Mouse (Mus musculus): ENCODE measurements around the gene Rbm6. TPM values are rescaled to one million over a fixed set of nuclear protein-coding genes. Genes with fewer than 3 reads are reported as not detected.

Rbm6 gene
- total and polyA plus RNA-seq, 3 experiments = 55.7 to 521 (median 55.8) TPM

GRCm38 (mm10) chr9:107770374-107771290, 102.4 kb downstream of the Rbm6 start, which contains the start of gene Rbm5:
TSS of gene Rbm5 (minus strand) at chr9:107770996.
- Histone ChIP-seq H3K4me3 (ENCODE audit: control insufficient read depth in 1 of 2, insufficient read depth in 1 of 2, low read depth in 2 of 2, low read length in 2 of 2) (peak within 1 kb of the TSS; percentile 95 to 100), H3K36me3 (ENCODE audit: control insufficient read depth in 1 of 2, insufficient read depth in 2 of 2, low read length in 2 of 2) (peaks cover 31 to 34% of the 10 kb centered on the region in 2 experiments), H3K27ac (ENCODE audit: control insufficient read depth, low read depth, low read length) (peak within 1 kb of the TSS; percentile 99), H3K27me3 (ENCODE audit: control insufficient read depth in 1 of 2, insufficient read depth in 2 of 2, low read length in 2 of 2) (no peaks in the 10 kb centered on the region), H3K9ac (ENCODE audit: control insufficient read depth, low read depth, low read length, poor library complexity, severe bottlenecking) (peak within 1 kb of the TSS; percentile 97), H3K9me3 (replicated peaks; ENCODE audit: insufficient read depth, low read length) (no peaks in the 10 kb centered on the region), H3K4me1 (ENCODE audit: control insufficient read depth in 1 of 2, insufficient read depth in 2 of 2, low read length in 2 of 2) (peaks cover 10 to 22% of the 10 kb centered on the region in 2 experiments), H3K79me2 (ENCODE audit: control insufficient read depth, insufficient read depth, low read length, poor library complexity) (peaks cover 27% of the 10 kb centered on the region)
- DNase-seq (ENCODE audit: low read depth, low spot score) = peak; percentile 97
- peak; percentile 76; the same call in 1 of the 2 replicates for TF ChIP-seq E2F4 (IDR thresholded peaks at IDR 0.05; ENCODE audit: borderline replicate concordance, low read depth, low read length)
- peak; percentile 83 for TF ChIP-seq ZNF384 (IDR thresholded peaks at IDR 0.05; ENCODE audit: low read depth, low read length)
- peak; percentile 84 for TF ChIP-seq TCF12 (IDR thresholded peaks at IDR 0.05; ENCODE audit: low read depth, low read length)
- no peak for TF ChIP-seq ZC3H11A (IDR thresholded peaks at IDR 0.05; ENCODE audit: low read depth, low read length)
- TF ChIP-seq POLR2AphosphoS5 (IDR thresholded peaks at IDR 0.05; ENCODE audit: borderline replicate concordance, low read depth, low read length) = peak; percentile 71; the same call in 1 of the 2 replicates
- TF ChIP-seq HCFC1 (IDR thresholded peaks at IDR 0.05; ENCODE audit: low read depth, low read length) = peak; percentile 96
- 0 out of 2 replicates have a peak, but pooled peaks have one; percentile 3 for TF ChIP-seq GATA1 (IDR thresholded peaks at IDR 0.05; ENCODE audit: low read depth, low read length)
- no peak for TF ChIP-seq UBTF (IDR thresholded peaks at IDR 0.05; ENCODE audit: borderline replicate concordance, insufficient read depth, low read depth, low read length)
- no peak for TF ChIP-seq USF2 (IDR thresholded peaks at IDR 0.05; ENCODE audit: borderline replicate concordance in 1 of 2, insufficient read depth in 1 of 2, low read depth in 1 of 2, low read length in 2 of 2)
- TF ChIP-seq POLR2AphosphoS2 (IDR thresholded peaks at IDR 0.05; ENCODE audit: low read length) = peak; percentile 89
- no peak for TF ChIP-seq SMC3 (IDR thresholded peaks at IDR 0.05; ENCODE audit: low read depth, low read length)
- peak; percentile 92 for TF ChIP-seq ZMIZ1 (IDR thresholded peaks at IDR 0.05; ENCODE audit: low read depth, low read length)
- peak; percentile 76 for TF ChIP-seq MXI1 (IDR thresholded peaks at IDR 0.05; ENCODE audit: low read depth, low read length)
- peak; percentile 88 for TF ChIP-seq ELF1 (IDR thresholded peaks at IDR 0.05; ENCODE audit: low read depth, low read length)
- no peak for TF ChIP-seq RAD21 (IDR thresholded peaks at IDR 0.05; ENCODE audit: low read depth, low read length)
- TF ChIP-seq KAT2A (conservative IDR thresholded peaks at IDR 0.05; ENCODE audit: low read depth, low read length) = peak; percentile 81
- no peak for TF ChIP-seq JUND (IDR thresholded peaks at IDR 0.05; ENCODE audit: low read depth, low read length)
- peak; percentile 63; the same call in 1 of the 2 replicates for TF ChIP-seq ETS1 (IDR thresholded peaks at IDR 0.05; ENCODE audit: low read depth, low read length)
- peak; percentile 61; the same call in 1 of the 2 replicates for TF ChIP-seq MAZ (IDR thresholded peaks at IDR 0.05; ENCODE audit: low read depth, low read length)
- TF ChIP-seq CTCF (IDR thresholded peaks at IDR 0.05 in 2 of 3, conservative IDR thresholded peaks at IDR 0.05 in 1 of 3; ENCODE audit: control insufficient read depth in 1 of 3, insufficient read depth in 1 of 3, low read depth in 2 of 3, low read length in 3 of 3, poor library complexity in 1 of 3, severe bottlenecking in 1 of 3) = no peak
- TF ChIP-seq RCOR1 (IDR thresholded peaks at IDR 0.05; ENCODE audit: low read depth, low read length) = peak; percentile 29; the same call in 1 of the 2 replicates
- TF ChIP-seq CHD1 (IDR thresholded peaks at IDR 0.05; ENCODE audit: low read depth, low read length) = peak; percentile 34; the same call in 1 of the 2 replicates
- 0 out of 2 replicates have a peak, but pooled peaks have one; percentile 14 for TF ChIP-seq MYB (IDR thresholded peaks at IDR 0.05; ENCODE audit: low read depth, low read length)
- peak; percentile 76 to 86 for TF ChIP-seq POLR2A (IDR thresholded peaks at IDR 0.05; ENCODE audit: control insufficient read depth in 1 of 2, insufficient read depth in 1 of 2, low read depth in 1 of 2, low read length in 2 of 2, poor library complexity in 1 of 2)
- TF ChIP-seq SIN3A (IDR thresholded peaks at IDR 0.05; ENCODE audit: low read length) = no peak; the same call in none of the 2 replicates
- TF ChIP-seq MAFK (IDR thresholded peaks at IDR 0.05; ENCODE audit: borderline replicate concordance, low read depth, low read length) = no peak
- TF ChIP-seq ZKSCAN1 (IDR thresholded peaks at IDR 0.05; ENCODE audit: low read depth, low read length) = no peak
- no peak for TF ChIP-seq TAL1 (IDR thresholded peaks at IDR 0.05; ENCODE audit: low read length)
- peak; percentile 67 for TF ChIP-seq NRF1 (IDR thresholded peaks at IDR 0.05; ENCODE audit: insufficient read depth, low read depth, low read length, poor library complexity, severe bottlenecking)
- no peak for TF ChIP-seq MEF2A (IDR thresholded peaks at IDR 0.05; ENCODE audit: extremely low read depth, insufficient replicate concordance, low read depth, low read length, poor library complexity, severe bottlenecking)
- TF ChIP-seq BHLHE40 (IDR thresholded peaks at IDR 0.05; ENCODE audit: borderline replicate concordance, low read depth, low read length) = no peak
- TF ChIP-seq TBP (IDR thresholded peaks at IDR 0.05; ENCODE audit: low read depth, low read length) = peak; percentile 88
- peak; percentile 91 for TF ChIP-seq NELFE (IDR thresholded peaks at IDR 0.05; ENCODE audit: low read depth, low read length)
- peak; percentile 62; the same call in 1 of the 2 replicates for TF ChIP-seq MAX (IDR thresholded peaks at IDR 0.05; ENCODE audit: low read length)

Measured in MEL (cell line).